Mouse (Mus musculus) liver, postnatal 0 days (tissue): ENCODE results near the gene Nucb1. TPM values are rescaled to one million over a fixed set of nuclear protein-coding genes. Genes with fewer than 3 reads are reported as not detected.
A peak's percentile ranks its signal among the peaks of the same experiment; 100 is the strongest.

Experiments
- ATAC-seq: fragments of 200-750 bp; cut with Nextera tagmentation; 2 replicates; pipeline ENCODE4 v1.8.0; 2017; ENCODE audit warnings: mild to moderate bottlenecking, moderate library complexity
- DNase-seq: peaks from one replicate; pipeline ENCODE4 v3.0.0-alpha.2; 2016
- H3K27ac ChIP-seq: fragments of 300-500 bp; sonication (generic); 2 replicates; pipeline ENCODE4 v1.5.1; 2014; ENCODE audit warnings: antibody characterized with exemption, moderate library complexity, mild to moderate bottlenecking, low read depth
- H3K27me3 ChIP-seq: fragments of 300-500 bp; sonication (generic); 2 replicates; pipeline ENCODE4 v1.6.1; 2014; ENCODE audit warnings: low read length, control low read depth, mixed read lengths; ENCODE audit not compliant: insufficient read depth
- H3K36me3 ChIP-seq: fragments of 300-500 bp; sonication (generic); replicated peaks from 2 replicates; pipeline ENCODE4 v1.6.1; 2014; ENCODE audit warnings: mild to moderate bottlenecking, control low read depth, low read length, moderate library complexity, mixed read lengths; ENCODE audit not compliant: insufficient read depth
- H3K4me1 ChIP-seq: fragments of 300-500 bp; sonication (generic); 2 replicates; pipeline ENCODE4 v1.6.1; 2014; ENCODE audit warnings: antibody characterized with exemption, mild to moderate bottlenecking, control low read depth; ENCODE audit not compliant: insufficient read depth
- H3K4me2 ChIP-seq: fragments of 300-500 bp; sonication (generic); 2 replicates; pipeline ENCODE4 v1.6.1; 2014; ENCODE audit warnings: low read depth, mild to moderate bottlenecking, low read length, moderate library complexity, mixed read lengths
- H3K4me3 ChIP-seq: fragments of 300-500 bp; sonication (generic); 2 replicates; pipeline ENCODE4 v1.5.1; 2014; ENCODE audit warnings: low read depth, low read length
- H3K9ac ChIP-seq: fragments of 300-500 bp; sonication (generic); replicated peaks from 2 replicates; pipeline ENCODE4 v1.6.1; 2014; ENCODE audit warnings: mild to moderate bottlenecking, moderate library complexity
- H3K9me3 ChIP-seq: fragments of 300-500 bp; sonication (generic); 2 replicates; pipeline ENCODE4 v1.6.1; 2016; ENCODE audit warnings: mild to moderate bottlenecking, control low read depth, low read length, mixed read lengths
- CTCF ChIP-seq: sonication (generic); IDR thresholded peaks from 2 replicates; pipeline ENCODE4 v1.5.1; 2016; ENCODE audit warnings: antibody characterized with exemption, low read depth
- EP300 ChIP-seq: IDR thresholded peaks from 2 replicates; pipeline ENCODE4 v1.6.1; 2016; ENCODE audit warnings: antibody characterized with exemption, low read depth, mild to moderate bottlenecking
- WGBS: fragments of 180-500 bp; shearing (Covaris S2); extraction: QIAGEN DNeasy Blood & Tissue Kit; methylation state at CpG from one replicate; pipeline ENCODE4 v1.1.7; 2014; ENCODE audit not compliant: insufficient replicate concordance; 5-methylcytosine and 5-hydroxymethylcytosine counted together
- polyA plus RNA-seq: library from polyadenylated mRNA; unstranded; fragments of >200 nt; fragmentation: Nextera tagmentation; extraction: Ambion mirVana; gene quantifications from 2 replicates; pipeline ENCODE4 v1.2.1, GENCODE M21; 2015

Nucb1 gene
- polyA plus RNA-seq, 1 experiment from 2014 or later, result 103 TPM

- DNase-seq, result no peak
- peak overlapping the region; percentile 96 for H3K9ac ChIP-seq
- WGBS, result 17% methylated on average over 7 of the region's 7 CpGs
- no peaks in the 10 kb centered on the region for H3K27me3 ChIP-seq
- TF ChIP-seq CTCF, result peak; percentile 74
- no peak for TF ChIP-seq EP300
- peak overlapping the region; percentile 86 for H3K4me3 ChIP-seq
- no peak; the same call in 1 of the 2 replicates for ATAC-seq
- peak overlapping the region; percentile 73 for H3K4me2 ChIP-seq
- peaks cover 23% of the 10 kb centered on the region for H3K36me3 ChIP-seq
- peaks cover 28% of the 10 kb centered on the region for H3K4me1 ChIP-seq
- no peaks in the 10 kb centered on the region for H3K9me3 ChIP-seq
- peak overlapping the region; percentile 98 for H3K27ac ChIP-seq
Observed at GRCm38 (mm10) chr7:45526474-45527120, 16.4 kb upstream of the Nucb1 start.

- peak within 1 kb of the TSS; percentile 96 for H3K9ac ChIP-seq
- peak within 1 kb of the TSS; percentile 73 for H3K4me2 ChIP-seq
- DNase-seq (peak; percentile 97), ATAC-seq (peak; percentile 84)
- peak within 1 kb of the TSS; percentile 86 for H3K4me3 ChIP-seq
- no peaks in the 10 kb centered on the region for H3K9me3 ChIP-seq
- under 1% methylated on average over 54 of the region's 54 CpGs for WGBS
- H3K4me1 ChIP-seq, result peaks cover 30% of the 10 kb centered on the region
- H3K27ac ChIP-seq, result peak within 1 kb of the TSS; percentile 98
- peaks cover 23% of the 10 kb centered on the region for H3K36me3 ChIP-seq
- no peaks in the 10 kb centered on the region for H3K27me3 ChIP-seq
- TF ChIP-seq EP300, result peak; percentile 58
- TF ChIP-seq CTCF, result 0 out of 2 replicates have a peak, but pooled peaks have one; percentile 7
Observed at GRCm38 (mm10) chr7:45525809-45526473, 15.7 kb upstream of the Nucb1 start, which contains the start of the genes Ppp1r15a and Plekha4. Gene Ppp1r15a, minus strand, starts transcription at chr7:45526268. Gene Plekha4, plus strand, starts transcription at chr7:45526330.

GRCm38 (mm10) chr7:45524841-45525621 is 14.8 kb upstream of the Nucb1 start:
- H3K4me1 ChIP-seq, result peaks cover 29% of the 10 kb centered on the region
- 11% methylated on average over 12 of the region's 12 CpGs for WGBS
- H3K4me2 ChIP-seq, result peak overlapping the region; percentile 73
- peak overlapping the region; percentile 98 for H3K27ac ChIP-seq
- DNase-seq (peak; percentile 84), ATAC-seq (peak; percentile 81)
- TF ChIP-seq EP300, result peak; percentile 96
- no peak for TF ChIP-seq CTCF
- H3K4me3 ChIP-seq, result peak overlapping the region; percentile 86
- no peaks in the 10 kb centered on the region for H3K27me3 ChIP-seq
- H3K9me3 ChIP-seq, result no peaks in the 10 kb centered on the region
- H3K9ac ChIP-seq, result peak overlapping the region; percentile 96
- peaks cover 23% of the 10 kb centered on the region for H3K36me3 ChIP-seq

- DNase-seq, result no peak
- Histone ChIP-seq H3K9ac (peak overlapping the region; percentile 66), H3K36me3 (peaks cover 23% of the 10 kb centered on the region), H3K27me3 (no peaks in the 10 kb centered on the region), H3K4me2 (peak overlapping the region; percentile 82), H3K4me1 (peaks cover 27% of the 10 kb centered on the region), H3K27ac (peak overlapping the region; percentile 68), H3K9me3 (no peaks in the 10 kb centered on the region), H3K4me3 (peak overlapping the region; percentile 86)
- WGBS, result 70% methylated on average over 12 of the region's 13 CpGs
- TF ChIP-seq EP300 (no peak), CTCF (no peak)
- no peak for ATAC-seq
Observed at GRCm38 (mm10) chr7:45523678-45524170, 13.5 kb upstream of the Nucb1 start.

GRCm38 (mm10) chr7:45522957-45523676 is 12.9 kb upstream of the Nucb1 start:
- H3K9me3 ChIP-seq, result no peaks in the 10 kb centered on the region
- peak overlapping the region; percentile 68 for H3K27ac ChIP-seq
- peak overlapping the region; percentile 86 for H3K4me3 ChIP-seq
- no peak for TF ChIP-seq EP300
- H3K36me3 ChIP-seq, result peaks cover 23% of the 10 kb centered on the region
- peak overlapping the region; percentile 82 for H3K4me2 ChIP-seq
- 68% methylated on average over 18 of the region's 18 CpGs for WGBS
- H3K9ac ChIP-seq, result peak overlapping the region; percentile 66
- H3K4me1 ChIP-seq, result peaks cover 27% of the 10 kb centered on the region
- ATAC-seq (no peak), DNase-seq (no peak)
- H3K27me3 ChIP-seq, result no peaks in the 10 kb centered on the region
